Mouse (Mus musculus) right cerebral cortex, postnatal 10 days (tissue): Measurements from ENCODE around the gene 3830406C13Rik.

ENCODE experiments used
- DNase-seq, 2 experiments: peaks; one replicate each; pipeline ENCODE4 v3.0.0; 2021; ENCODE audit warnings: low spot score in 2 of 2

3830406C13Rik gene

GRCm38 (mm10) chr14:12342458-12343131 lies 58.6 kb downstream of the 3830406C13Rik start:
- DNase-seq: no peak

DNA sequence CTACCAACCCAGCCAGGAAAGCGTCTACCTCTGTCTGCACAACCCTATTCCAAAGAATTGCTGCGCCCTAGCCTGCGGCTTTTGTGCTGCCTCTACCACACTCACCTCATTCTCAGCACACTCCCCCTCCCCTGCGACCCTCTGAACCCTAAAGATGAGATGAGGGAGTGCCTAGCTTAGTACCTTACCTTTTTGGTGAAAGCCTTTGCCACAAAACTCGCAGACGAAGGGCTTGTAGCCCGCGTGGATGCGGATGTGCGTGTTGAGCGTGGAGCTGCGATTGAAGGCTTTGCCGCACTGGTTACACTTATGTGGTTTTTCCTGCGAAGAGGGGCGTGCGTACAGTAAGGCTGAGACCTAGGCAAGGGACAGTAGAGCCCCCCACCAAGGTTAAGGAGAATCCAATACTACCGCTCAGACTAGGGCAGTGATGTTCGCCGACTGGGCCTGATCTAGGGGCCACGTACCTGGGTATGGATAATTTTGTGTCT lies 59.5 kb downstream of the 3830406C13Rik start:
- peak in 1 of 2 experiments; percentile 40 for DNase-seq

DNA sequence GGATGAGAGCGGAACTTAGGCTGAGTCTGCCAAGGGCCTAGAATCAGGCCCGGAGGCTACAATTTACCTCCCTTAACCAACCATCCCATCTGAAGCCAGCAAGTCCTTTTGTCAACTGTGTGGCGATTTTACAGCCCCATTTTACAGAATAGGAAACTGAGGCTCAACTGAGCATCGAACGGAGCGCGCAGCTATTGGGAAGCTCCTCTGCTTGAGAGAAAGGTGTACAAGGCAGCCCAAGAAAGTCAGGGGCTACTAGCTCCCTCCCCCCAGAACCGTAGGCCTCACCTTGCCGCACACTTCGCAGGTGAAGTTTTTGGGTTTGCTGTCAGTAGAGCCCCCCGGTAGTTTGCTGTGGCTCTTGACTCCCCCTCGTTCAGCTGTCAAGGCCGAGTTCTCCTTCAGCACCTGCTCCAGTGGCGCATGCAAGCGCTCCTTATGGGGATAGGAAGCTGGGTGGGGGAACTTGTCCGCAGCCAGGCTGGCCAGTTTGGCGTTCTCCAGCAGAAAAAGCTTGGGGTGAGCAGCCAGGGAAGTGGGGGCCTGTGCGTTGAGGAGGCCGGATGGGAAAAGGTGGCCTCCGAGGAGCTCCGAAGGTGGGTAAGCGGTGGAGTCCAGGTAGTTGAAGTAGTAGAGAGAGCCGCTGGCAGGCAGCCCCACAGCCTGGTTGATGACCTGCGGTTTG lies 60.2 kb downstream of the 3830406C13Rik start:
- no peak for DNase-seq

- peak; percentile 48 for DNase-seq
These were observed 60.8 kb downstream of the 3830406C13Rik start for GRCm38 (mm10) chr14:12344746-12345240.

DNA sequence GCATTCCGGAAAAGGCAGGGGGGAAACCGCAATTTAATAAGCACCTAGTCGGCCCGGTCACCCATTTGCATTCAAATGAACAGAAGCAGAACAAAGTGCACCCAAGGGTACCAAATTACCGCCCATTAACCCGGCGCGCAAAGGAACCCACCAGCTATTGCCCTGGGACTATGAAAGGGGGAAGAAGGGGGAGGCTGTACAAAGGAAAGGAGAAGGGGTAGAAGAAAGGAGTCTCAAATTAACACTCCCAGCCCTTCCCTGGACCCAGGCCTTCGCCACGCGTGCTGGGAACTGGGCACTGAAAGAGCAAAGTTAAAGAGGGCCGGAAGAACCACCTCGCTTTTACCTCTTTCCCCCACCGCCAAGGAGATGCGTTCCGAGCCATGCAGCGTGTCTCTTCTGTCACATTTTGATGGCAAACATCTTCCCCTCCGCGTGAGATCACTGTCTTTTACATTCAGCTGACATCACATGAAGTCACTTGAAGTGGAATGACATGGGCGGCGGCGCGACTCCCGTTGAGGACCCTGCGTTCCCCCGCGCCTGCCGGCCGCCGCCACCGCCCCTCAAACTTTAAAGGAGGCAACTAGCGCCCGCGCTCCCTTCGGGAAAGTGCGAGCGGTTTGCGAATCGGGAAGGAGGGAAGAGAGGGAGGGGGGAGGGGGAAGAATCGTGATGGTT lies 61.4 kb downstream of the 3830406C13Rik start:
- DNase-seq: peak; percentile 55 to 59

DNA sequence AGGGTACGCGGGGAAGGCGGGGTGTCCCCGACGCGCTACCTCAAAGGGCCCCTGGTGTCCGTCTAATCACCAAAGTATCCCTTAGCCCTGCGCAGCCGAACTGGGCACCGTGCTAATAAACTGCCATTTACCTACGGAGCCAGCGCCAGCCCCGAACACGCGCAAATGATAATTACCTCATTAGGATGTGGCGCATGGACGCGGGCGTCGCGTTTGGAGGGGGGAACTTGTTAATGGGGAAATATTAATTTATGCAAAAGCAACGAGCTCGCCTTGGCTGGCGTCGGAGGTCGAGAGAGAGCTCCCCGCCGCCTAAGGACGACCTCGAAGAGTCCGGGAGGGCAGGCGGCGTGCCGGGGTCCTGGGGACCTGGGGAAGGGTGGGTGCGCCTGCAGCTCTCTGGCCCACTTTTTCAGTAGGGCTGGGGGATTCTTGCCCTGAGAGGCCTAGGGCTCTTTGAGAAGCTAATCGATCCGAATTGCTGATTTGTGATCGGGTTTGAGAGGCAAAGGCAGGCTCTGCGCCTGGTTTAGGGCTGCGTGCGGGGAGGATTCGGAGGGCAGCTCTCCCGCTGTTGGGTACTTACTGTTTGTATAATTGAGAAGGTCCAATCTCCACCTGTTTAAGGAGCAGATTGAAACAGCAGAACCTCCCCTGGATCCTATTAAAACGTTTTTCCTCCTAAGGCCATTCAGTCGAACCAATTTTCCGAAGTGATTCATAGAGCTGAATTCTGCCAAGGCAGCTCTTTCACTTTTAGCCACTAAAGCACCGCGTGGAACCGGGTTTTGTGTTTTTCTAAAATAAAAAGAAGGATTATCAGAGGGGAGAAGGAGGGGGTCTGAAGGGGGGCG lies 62.3 kb downstream of the 3830406C13Rik start:
- DNase-seq: peak in 1 of 2 experiments; percentile 57

GRCm38 (mm10) chr14:12346865-12347600 lies 63.1 kb downstream of the 3830406C13Rik start:
- DNase-seq: no peak

GRCm38 (mm10) chr14:12348089-12348488 lies 64.1 kb downstream of the 3830406C13Rik start, which contains the start of gene Fezf2:
Fezf2 (minus strand) TSS chr14:12348189.
- DNase-seq: no peak

DNA sequence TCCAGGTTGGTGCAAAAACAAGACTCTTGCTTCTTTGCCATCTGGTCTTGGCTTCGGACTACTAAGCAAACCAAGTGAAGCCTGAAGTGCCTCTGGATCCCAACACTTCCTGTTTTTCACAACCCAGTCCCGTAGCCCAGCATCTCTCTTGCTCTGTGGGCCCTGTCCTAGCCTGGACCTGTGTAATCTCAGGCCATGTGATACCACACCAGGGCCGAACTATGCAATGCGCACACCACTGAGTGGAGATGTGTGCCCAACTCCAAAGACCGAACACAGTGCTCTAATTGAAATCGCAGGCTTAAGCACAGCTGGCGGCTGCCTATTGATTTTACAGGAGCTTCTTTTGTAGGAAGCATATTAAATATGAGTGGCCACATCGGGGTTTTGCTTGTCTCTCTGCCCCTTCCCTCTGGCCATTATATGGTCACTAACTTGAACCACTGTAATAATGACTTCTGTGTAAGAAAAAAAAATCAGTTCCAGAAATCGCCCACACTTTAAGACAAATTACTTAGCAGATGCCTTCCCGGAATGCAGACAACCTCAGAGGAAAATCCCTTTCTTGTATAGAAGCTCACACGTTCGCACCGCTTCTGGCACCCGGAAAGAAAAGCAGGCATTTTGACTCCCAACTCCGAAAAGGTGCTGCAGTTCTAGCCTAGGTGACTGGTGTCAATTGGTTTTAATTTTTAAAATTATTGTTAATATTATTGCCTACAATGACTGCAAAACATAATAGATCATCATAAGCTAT lies 65.5 kb downstream of the 3830406C13Rik start:
- no peak for DNase-seq

DNA sequence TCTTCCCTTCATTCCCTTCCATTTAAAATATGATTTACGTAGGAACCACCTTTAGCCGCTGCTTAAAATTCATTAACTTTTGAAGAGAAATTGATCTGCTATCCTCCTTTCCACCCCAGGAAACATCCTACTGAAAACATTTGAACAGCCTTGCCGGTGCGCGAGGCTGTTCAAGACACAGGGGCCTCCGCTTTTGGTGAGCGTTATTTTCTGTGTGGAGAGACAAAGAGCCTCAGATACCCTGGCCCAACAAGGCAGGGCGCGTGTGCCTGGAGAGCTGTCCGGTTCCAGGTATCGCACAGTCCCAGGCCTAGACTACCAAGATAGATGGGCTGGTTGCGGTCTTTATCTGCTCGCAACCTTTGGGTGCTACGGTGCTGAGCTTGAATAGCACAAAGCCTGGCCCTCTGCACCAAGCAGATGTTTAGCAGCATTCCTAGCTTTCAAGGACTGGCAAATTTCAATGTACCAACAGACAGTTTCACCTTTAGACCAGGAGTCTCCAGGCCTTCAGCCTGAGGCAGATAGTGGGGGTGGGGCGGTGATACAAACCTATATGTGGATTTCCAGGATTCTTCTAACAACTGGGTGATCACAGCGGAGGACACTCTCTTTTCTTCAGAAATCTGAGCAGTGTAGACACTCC lies 66.4 kb downstream of the 3830406C13Rik start:
- no peak for DNase-seq
